Mouse (Mus musculus): ENCODE data around the gene Gm5148.

Gene Gm5148

DNA sequence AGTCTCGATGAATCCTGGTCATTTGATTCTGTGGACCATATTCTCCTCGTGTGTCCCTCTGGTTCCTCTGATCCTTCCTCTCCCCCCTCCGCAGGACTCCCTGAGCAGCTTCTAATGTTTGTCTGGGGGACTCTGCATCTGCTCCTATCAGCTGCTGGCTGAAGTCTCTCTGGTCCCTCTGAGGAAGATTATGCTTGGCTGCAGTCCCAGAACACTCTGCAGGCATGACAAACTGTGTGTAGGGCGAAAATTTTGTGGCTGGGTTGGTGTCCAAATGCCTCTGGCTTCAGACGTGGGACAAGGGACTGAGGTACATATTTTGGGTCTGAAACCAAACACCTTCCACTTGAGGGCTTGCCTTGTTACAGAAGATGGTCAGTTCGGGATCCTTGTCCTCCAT, 13.1 kb upstream of the Gm5148 start:
- no peak for DNase-seq

DNA sequence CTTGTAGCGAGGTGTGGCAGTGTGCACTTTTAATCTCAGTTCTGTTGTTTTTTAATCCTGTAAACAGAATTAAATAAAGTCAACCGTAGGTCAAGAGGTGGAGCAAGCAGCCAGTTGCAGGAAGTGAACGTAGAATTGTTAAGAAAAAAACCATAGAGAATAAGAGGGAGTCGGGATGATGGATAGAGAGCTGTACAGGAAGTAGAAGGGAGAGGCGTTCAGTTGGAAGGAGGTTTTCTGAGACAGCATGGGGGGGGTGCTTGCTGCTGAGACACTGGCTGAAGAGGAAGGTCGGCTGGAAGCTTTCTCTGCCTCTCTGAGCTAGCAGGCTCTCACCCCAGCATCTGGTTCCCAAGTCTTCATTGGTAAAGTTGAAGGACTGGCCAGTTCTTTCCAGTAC, 10.9 kb upstream of the Gm5148 start:
- no peak for DNase-seq

DNA sequence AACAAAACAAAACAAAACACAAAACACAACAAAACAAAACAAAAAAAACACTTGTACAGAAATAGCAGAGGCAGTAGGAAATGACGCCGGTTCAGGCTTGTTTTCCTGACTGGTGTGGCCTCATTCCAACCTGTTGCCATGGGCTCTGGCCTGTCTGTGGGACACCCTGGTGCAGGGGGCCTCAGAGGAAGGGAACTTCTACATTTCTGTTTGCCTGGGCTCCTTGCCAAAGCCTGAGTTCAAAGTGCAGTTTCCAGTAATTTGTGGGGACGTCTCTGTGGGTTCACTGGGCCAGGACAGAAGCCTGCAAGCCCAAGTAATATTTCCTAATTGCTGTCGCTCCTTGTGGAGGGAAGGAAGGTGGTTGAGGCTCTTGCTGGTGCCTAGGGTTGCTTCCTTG, 4.9 kb upstream of the Gm5148 start:
- DNase-seq = no peak

DNA sequence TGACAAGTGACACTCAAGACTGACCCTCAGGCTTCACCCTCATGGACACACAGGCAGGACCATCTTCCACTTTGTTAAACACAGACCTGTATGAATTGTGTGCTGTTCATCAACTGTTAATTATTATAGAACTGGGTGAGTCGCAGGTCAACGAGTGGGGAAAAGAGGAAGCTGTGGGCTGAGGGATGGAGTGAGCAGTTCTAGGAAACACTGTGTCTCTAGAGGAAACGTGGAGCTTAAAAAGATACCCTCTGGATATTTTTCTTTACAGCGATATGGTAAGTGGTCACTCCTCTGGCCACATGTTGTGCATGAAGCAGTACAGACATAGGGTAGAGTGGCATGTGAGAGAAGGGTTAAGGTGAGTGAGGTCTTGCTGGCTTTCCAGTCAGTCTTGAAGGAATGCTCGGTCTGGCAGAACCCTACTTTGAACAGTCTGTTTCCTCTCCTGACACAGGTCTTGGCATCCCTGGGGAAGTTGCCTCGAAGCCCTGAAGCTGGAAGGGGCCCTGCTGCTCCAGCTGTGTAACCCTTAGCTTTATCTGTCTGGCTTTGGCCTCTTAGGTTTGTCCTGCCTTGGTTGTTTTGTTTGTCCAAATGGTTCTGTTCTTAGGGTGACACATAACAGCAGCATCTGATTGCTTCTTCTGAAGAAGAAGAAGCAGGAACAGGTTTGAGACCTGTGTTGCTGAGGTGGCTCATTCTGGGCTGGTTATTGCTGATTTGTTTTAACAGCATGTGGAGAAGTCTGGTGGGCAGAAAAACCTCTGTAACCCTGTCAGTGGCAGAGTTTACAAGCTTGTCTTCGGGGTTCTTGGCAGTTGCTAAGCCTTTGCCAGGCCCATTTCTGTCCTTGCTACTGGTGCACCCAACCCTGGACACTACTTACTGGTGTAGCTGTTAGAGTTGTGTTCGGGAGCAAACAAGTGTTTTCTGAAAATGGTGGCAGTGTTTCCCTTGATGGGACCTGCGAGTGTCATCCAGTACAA, 4.1 kb upstream of the Gm5148 start:
- no peak for DNase-seq

DNA sequence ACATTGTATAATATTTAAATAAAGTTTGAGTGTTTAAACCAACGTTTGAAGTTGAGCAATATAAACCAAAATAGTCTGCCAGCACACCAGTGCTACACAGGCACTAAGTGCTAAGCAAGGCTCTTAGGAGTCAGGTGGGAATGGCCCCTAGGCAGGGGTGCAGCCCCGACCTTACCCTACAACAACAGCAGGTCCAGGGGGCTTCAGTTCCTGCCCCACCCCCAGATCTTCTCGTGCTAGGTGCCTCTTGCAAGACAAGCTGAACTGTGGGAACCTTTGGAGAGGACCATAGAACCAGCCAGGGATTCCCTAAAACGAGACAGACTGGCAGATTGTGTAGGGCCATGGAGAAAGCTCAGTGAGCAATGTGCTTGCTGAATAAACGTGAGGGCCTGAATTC, 3.1 kb upstream of the Gm5148 start:
- no peak for DNase-seq

DNA sequence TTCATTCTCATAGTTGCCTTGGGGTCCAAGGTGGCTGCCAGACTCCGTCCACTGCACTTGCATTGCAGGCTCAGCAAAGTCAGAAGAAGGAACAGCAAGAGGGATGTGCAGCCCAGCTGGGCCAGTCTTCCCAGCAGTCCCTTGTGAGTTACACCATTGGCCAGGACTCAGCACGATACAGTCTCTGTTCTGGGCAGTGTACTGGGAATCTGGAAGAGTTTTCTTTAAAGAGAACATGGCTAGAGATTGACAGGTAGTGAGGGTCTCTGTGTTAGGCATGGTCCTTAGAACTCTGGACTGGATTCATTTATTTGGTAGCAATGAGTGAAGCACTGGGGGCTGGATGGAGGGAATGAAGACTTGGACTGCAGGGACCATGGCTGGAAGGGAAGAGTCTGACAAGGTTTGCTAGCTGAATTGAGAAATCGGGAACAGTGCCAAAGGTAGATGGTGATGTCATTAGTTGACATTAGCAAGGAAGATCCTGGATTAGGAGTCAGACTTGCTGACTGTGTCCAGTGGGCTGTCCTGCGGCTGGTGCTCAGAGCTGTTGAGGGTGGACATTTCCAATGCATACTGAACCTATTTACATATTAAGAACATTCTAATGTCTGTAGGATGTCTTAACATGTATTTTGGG, 2.3 kb upstream of the Gm5148 start:
- peak; percentile 11 for DNase-seq

DNA sequence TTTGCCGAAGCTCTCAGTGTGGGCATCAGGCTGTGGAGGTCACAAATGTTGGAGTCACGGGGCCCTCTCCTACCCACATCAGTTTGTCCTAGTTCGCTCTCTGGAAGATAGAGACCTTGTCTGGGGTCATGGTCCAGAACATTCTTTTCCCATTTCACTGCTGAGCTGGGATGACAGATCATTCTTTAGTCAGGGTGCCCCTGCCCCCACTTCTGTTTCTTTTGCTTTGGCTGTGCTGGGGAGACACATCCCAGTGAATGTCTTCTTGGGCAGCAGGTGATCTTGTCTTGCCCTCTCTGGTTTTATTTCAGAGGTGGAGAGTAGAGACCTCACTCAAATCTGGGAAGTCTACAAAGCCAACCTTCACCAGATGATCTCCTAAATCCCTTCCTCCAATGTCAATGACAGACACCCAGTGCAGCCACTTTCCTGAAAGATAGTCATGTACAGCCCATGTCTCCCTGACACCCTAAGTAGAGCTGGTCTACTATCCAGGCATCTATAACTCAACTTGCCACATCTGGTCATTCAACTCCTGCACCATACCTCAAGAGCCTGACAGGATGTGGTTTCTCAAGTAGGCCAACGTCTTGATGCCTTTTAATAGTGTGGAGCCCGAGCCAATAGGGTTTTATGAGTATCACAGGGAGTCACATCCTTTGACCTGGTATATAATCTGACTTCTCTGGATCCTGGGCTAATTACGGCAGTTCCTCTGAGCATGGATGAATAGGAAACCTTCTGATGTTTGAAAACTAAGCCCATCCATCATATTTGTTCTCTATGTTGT, 851 bp upstream of the Gm5148 start:
- peak; percentile 12 for DNase-seq

DNA sequence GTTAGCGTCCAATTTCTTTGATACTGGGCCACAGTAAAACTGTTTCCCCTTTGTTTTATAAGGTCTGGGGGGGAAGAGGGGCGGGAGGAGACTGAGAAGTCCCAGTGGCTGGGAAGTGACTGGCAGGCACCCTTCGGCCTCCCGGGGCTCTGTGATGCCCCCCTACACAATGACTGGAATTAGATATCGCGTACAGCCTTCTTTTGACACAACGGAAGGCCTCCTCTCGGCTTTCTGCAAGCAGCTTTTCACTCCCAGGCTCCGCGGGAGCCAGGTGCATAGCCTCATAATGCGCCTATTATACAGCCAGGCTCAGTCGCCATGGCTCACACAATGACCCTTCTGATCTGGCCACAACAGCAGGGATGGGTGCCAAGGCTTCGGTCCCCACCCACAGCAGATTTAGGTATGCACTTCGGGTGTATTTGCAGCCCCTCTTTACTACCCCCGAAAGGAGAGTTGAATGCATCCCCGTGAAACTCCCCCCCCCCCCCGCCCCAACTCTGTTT, 574 bp downstream of the Gm5148 start:
- DNase-seq = peak; percentile 57

DNA sequence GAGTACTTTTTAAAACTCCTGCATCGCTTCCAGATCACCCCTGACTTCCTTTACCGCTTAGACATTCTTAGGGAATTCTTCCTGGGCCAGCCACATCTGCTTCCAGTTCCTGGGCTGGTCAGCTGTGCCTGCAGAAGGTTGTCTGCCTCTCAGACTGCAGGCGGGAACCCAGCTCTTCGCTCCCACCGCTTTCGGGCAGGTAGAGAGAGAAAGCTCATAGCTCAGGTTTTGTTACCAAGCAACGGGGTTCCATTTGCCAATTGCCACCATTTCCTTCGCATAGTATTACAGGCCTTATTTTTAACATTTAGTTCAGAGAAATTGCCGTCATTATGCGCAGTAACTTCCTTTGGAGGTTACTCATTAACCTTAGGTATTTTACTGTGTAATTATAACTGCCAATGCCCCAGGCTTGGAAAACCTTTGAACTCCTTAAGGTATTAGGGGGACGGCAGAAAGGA, 1.2 kb downstream of the Gm5148 start:
- DNase-seq = peak; percentile 25

DNA sequence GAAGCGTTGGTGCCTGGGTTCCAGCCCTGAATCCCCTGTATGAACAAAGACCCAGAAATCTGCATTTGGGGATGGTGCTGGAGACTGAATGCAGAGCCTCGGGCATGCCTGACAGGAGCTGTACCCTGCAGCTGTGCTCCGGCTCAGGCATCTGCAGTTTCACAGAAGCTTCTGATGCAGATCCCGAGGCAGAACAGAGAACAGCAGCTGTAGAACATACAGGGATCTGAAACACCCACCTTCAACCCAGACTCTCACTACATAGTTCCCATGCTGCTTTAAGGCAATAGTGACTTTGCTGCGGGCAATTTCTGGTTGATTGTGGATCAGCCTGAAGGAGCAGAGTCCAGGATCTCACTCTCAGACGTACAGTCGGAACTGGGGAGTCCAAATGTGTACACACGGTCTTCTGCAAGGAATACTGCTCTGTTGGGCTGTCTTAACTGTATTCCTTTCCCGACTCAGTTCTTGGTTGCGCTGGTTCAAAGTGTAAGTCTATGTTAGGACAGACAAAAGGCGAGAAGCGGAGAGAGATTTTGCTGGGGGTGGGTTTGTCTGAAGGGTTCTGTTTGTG, 1.7 kb downstream of the Gm5148 start:
- DNase-seq = no peak

DNA sequence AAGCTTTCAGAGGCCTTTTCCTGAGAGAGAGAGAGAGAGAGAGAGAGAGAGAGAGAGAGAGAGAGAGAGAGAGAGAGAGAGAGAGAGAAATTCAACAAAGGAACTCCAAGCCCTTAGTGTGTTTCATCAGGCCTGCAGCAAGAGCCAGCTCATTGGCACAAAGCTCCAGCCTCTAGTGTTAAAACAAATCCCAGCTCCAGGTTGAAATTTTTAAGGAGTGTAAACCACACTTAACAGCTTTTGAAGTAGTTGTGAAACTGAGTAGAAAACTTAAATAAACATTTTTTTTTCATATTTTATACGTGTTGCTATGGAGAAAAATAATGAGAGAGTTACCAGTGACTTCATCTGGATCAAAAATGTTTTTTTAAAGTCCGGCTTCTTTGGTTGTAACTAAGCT, 7.3 kb downstream of the Gm5148 start:
- no peak for DNase-seq

DNA sequence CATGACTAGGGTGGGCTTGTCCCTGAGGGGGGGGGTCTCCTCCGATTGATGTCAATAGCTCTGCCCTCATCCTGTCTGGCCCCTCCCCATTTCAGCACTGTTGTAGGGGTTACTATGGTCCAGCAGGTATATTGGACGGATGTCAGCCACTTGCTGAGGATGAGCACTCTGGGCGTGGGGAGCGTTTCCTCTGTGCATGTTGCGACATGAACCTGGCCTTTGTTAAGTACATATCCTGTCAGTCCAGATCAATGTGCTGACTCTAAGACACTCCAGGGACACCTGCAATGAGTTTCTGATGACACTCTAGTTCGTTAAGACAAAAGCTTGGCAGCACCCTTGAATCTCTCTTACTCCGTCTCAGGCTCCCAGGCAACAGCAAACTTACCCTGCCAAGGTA, 8.6 kb downstream of the Gm5148 start:
- DNase-seq = no peak

DNA sequence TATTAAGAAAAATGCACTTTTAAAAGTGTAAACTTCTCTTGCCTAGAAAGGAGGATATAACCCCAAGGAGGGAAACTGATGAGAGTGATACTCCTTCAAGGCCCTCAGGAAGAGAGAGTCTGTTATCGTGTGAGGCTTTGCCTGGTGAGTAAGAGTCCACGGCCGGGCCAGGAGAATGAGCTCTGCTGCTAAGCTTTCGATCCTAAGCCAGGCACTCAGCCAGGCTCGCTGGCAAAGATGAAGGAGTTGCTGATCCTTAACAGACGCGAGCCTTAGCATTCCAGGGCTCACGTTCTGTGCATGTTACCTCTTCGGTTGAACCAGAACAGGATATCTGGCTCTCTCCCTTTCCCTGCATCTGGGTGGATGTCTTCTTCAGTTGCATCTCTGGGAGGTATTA, 11.8 kb downstream of the Gm5148 start:
- peak; percentile 45 for DNase-seq

DNA sequence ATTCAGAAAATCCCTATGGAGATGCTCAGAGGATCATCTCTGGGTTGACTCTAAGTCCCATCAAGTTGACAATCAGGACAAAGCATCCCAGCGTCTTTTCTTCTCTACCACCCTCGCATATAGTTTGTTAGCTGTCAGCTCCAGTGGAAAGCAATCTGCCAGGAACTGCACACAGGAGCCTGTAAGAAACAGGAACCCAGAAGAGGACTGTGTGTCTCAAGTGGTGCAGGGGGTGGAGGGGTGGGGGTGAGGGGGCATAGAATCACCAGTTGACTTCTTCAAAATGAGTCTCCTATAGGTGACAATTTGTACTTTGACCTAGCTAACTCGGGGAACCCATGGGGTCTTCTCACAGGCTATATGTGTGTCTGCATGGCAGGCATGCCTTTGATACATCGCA, 12.7 kb downstream of the Gm5148 start:
- DNase-seq = no peak

DNA sequence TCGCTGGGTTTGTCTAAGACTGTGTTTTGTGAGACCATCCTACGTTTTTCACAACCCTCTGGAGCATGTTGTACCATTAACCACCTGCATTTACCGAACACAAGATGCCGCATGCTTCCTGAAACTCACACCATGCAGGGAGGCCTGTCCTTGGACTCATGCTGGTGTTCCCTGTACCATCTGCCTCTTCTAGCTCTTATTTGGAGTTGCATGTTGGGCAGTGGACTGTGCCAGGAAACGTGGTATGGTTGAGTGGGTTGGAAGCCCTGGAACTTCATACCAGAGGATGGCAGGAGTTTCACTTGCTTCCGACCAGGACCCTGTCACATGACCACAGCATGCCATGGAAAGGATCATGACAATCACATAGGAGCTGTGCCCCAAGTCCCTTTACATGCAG, 16.5 kb downstream of the Gm5148 start:
- DNase-seq = peak; percentile 12

DNA sequence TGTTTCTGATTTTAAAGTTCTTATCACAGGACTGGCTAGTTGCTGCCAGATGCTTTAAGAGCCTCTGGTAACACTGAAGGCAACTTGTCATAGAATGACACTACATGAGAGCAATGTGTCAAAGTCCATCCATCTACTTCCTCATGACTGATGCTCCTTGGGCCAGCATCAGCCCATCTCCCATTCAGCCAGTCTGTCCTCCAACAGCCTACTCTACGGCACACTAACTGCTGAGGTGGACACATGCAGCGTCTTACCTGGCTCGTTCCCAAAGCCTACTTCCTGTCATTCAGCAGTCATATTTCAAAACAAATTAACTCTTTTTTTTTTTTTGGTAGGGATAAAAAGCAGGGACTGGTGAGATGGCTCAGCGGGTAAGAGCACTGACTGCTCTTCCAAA, 17.9 kb downstream of the Gm5148 start:
- DNase-seq = no peak

DNA sequence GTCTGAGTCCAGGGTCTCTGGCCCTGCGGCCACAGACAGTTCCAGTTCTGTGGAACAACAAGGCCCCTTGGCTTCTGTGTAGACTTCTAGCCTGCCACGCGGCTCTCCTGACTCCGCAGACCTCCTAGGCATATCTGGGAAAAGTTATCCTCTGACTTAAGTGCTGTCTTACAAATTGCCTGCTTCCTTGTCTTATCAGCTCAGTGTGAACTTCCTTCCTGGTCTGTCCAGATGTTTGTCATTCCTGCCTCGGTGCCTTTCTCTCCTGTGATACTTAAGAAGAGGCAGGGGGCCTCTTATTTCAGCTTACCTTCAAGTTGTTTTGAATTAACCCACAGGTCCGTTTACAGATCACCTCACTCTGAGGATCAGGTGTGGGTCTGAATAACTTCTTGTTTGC, 18.9 kb downstream of the Gm5148 start:
- no peak for DNase-seq

DNA sequence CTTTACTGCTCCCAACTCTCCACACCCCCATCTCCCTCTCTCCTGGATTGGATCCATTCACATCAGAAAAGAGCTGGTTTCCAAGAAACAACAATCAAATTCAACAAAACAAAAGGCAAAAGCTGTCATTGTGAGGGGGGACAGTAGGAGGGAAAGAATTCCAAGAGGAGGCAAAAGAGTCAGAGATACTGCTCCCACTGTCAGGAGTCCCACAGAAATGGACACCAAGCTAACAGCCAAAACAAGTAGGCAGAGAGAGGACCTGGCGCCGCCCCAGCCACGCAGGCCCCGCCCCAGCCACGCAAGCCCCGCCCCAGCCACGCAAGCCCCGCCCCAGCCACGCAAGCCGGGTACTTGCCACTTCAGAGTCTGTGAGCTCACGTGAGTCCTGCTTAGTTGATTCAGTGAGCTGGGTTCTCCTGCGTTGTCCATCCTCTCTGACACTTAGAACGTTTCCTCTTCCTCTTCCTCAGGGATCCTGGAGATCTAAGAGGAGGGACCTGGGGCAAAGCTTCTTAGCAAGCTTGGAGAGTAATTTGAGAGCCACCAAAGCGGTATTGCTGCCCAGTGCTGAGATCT, 19.5 kb downstream of the Gm5148 start:
- DNase-seq = no peak

DNA sequence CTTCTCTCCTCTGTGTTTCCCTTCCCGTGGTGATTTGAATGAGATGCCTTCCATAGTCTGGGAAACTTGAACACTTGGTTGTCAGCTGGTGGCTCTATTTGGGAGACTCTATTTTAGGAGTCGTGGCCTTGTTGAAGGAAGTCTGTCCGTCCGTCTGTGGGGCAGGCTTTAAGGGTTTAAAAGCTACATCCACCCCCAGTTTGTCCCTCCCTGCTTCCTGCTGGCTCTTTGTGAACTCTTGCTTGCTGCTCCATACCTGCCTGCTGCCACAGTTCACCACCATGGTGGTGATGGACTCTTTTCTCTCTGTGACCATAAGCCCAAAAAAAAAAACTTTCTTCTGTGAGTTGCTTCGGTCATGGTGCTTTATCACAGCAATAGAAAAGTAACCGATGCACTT, 21.2 kb downstream of the Gm5148 start:
- no peak for DNase-seq

DNA sequence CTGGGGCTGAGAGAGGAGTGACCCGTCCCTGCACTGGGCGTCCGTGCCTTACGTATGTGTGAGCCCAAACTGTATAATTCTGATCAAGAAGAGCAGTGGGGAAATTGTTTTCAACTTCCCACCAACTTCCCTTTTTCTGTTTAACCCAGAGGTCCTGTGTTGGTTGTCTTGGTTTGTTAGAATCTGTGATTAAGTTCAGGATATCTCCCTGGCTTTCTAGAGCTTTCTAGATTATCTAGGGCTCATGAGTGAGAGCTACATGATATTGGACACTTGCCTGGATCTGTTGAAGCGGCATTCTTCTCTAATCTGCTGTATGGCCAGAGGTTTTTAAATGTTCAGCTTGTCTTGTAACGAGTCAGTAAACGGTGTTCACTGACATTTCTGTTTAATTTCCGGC, 30.7 kb downstream of the Gm5148 start:
- DNase-seq = no peak

DNA sequence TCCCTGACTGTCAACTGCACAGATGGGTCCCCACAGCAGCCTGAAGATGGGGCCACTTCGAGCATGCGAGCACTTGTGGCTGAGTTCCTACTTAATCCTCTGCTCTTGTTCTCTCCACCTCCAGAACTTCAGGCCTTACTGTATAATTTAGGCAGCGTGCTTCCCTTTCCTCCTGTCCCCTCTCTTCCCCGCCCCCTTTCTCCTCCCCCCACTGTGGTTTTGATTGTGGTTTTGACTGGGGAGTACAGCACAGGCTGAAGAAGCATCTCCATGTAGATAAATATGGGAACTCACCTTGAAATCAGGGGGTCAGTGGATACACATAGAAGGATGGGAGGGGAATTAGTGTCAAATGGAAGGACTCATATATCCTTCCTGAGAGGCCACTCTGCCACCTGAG, 31.3 kb downstream of the Gm5148 start:
- DNase-seq = no peak

DNA sequence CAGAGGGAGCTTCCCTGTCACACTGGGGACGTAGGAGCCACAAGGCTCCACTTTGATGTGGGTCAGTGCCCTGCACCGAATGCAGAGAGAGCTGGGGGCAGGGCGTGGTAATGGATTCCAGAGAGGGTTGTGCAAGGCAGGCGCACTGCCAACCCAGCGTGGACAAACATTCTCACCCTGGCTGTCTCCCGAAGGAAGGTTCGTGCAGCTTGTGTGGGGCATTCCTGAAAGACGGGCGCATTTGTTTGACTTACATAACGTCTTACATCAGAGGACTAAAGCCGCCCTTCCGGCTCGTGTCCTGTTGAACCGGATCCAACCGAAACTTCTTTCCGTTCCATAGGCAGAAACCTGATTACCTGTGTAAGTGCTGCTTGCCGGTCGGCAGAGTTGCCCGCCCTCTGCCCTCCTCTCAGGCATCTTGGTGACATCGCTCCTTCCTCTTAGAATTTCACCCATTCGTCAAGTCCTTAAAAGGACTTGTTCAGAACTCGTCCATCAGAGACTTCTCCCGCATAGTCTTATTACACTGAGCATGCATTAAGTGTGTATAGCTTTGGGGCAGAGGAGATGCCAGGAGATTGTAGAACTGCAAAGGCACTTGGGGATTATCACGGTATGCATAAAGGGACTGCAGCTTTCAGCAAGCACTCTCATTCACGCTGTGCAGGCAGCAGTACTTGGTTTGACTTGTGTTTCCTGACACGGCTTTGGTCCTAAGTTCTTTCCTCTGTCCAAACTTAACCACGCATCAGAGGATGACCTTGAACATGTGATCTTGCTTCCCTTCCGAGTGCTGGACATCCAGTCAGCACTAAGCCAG, 36.9 kb downstream of the Gm5148 start:
- peak; percentile 66 for DNase-seq

Data from cerebellum, adult 8-10 months (tissue).